Mouse (Mus musculus) midbrain, embryonic 16.5 days (tissue): ENCODE measurements around the gene Jmjd1c. TPM values are rescaled to one million over a fixed set of nuclear protein-coding genes. Genes with fewer than 3 reads are reported as not detected.

Experiments
- ATAC-seq: fragments of 200-750 bp; cut with Nextera tagmentation; 2 replicates; pipeline ENCODE4 v1.8.0; 2017; ENCODE audit warnings: moderate TSS enrichment
- H3K27ac ChIP-seq: fragments of 300-500 bp; sonication (generic); 2 replicates; pipeline ENCODE4 v1.5.1; 2014; ENCODE audit warnings: mild to moderate bottlenecking, low read length, mixed read lengths
- H3K27me3 ChIP-seq: fragments of 300-500 bp; sonication (generic); 2 replicates; pipeline ENCODE4 v1.6.1; 2014; ENCODE audit warnings: low read depth, low read length, mixed read lengths; ENCODE audit not compliant: control insufficient read depth, insufficient read depth
- H3K36me3 ChIP-seq: fragments of 300-500 bp; sonication (generic); 2 replicates; pipeline ENCODE4 v1.6.1; 2014; ENCODE audit warnings: mild to moderate bottlenecking, low read length, moderate library complexity, mixed read lengths; ENCODE audit not compliant: control insufficient read depth, insufficient read depth
- H3K4me1 ChIP-seq: fragments of 300-500 bp; sonication (generic); 2 replicates; pipeline ENCODE4 v1.6.1; 2014; ENCODE audit warnings: mild to moderate bottlenecking, low read length, mixed read lengths; ENCODE audit not compliant: control insufficient read depth, insufficient read depth
- H3K4me2 ChIP-seq: fragments of 300-500 bp; sonication (generic); 2 replicates; pipeline ENCODE4 v1.6.1; 2014; ENCODE audit warnings: mild to moderate bottlenecking, low read length, mixed read lengths
- H3K4me3 ChIP-seq: fragments of 300-500 bp; sonication (generic); 2 replicates; pipeline ENCODE4 v1.5.1; 2014; ENCODE audit warnings: low read depth, mild to moderate bottlenecking, low read length, moderate library complexity, mixed read lengths
- H3K9ac ChIP-seq: fragments of 300-500 bp; sonication (generic); 2 replicates; pipeline ENCODE4 v1.6.1; 2014; ENCODE audit warnings: low read depth, low read length, mixed read lengths
- H3K9me3 ChIP-seq: fragments of 300-500 bp; sonication (generic); replicated peaks from 2 replicates; pipeline ENCODE4 v1.6.1; 2014; ENCODE audit warnings: mild to moderate bottlenecking, low read length, mixed read lengths; ENCODE audit not compliant: control insufficient read depth, poor library complexity, severe bottlenecking
- WGBS: fragments of 180-500 bp; shearing (Covaris S2); extraction: QIAGEN DNeasy Blood & Tissue Kit; methylation state at CpG from one replicate; pipeline ENCODE4 v1.1.7; 2014; 5-methylcytosine and 5-hydroxymethylcytosine counted together
- polyA plus RNA-seq: library from polyadenylated mRNA; unstranded; fragments of >200 nt; fragmentation: Nextera tagmentation; extraction: Ambion mirVana; gene quantifications from 2 replicates; pipeline ENCODE4 v1.2.1, GENCODE M21; 2015

The Jmjd1c gene
- polyA plus RNA-seq, 1 experiment from 2014 or later = 41.7 TPM

GRCm38 (mm10) chr10:67113833-67114232 lies 17.9 kb downstream of the Jmjd1c start:
- H3K4me2 ChIP-seq = no peak overlapping the region
- H3K4me1 ChIP-seq = peaks cover 17% of the 10 kb centered on the region

GRCm38 (mm10) chr10:67115115-67115514 lies 19.2 kb downstream of the Jmjd1c start:
- H3K27me3 ChIP-seq = no peaks in the 10 kb centered on the region
- ATAC-seq = no peak
- peaks cover 21% of the 10 kb centered on the region for H3K4me1 ChIP-seq
- no peak overlapping the region for H3K4me3 ChIP-seq
- H3K9ac ChIP-seq = no peak overlapping the region
- no peak overlapping the region for H3K4me2 ChIP-seq
- no peaks in the 10 kb centered on the region for H3K36me3 ChIP-seq
- no peaks in the 10 kb centered on the region for H3K9me3 ChIP-seq
- 11% methylated on average over 6 of the region's 6 CpGs for WGBS
- no peak overlapping the region for H3K27ac ChIP-seq

More at GRCm38 (mm10) chr10:67113833-67114232, 17.9 kb downstream of the Jmjd1c start:
- H3K4me3 ChIP-seq = no peak overlapping the region
- ATAC-seq = no peak
- H3K36me3 ChIP-seq = no peaks in the 10 kb centered on the region
- no peak overlapping the region for H3K9ac ChIP-seq
- WGBS = 91% methylated on average over 11 of the region's 11 CpGs
- no peak overlapping the region for H3K27ac ChIP-seq
- no peaks in the 10 kb centered on the region for H3K9me3 ChIP-seq
- H3K27me3 ChIP-seq = no peaks in the 10 kb centered on the region

- Histone ChIP-seq H3K27ac (no peak overlapping the region), H3K9me3 (no peaks in the 10 kb centered on the region), H3K4me1 (peaks cover 22% of the 10 kb centered on the region), H3K27me3 (no peaks in the 10 kb centered on the region), H3K4me3 (no peak overlapping the region), H3K9ac (no peak overlapping the region), H3K36me3 (no peaks in the 10 kb centered on the region), H3K4me2 (no peak overlapping the region)
- 0 out of 2 replicates have a peak, but pooled peaks have one; percentile 12 for ATAC-seq
- 28% methylated on average over 5 of the region's 5 CpGs for WGBS
Measured at GRCm38 (mm10) chr10:67115666-67116091, 19.8 kb downstream of the Jmjd1c start.

GRCm38 (mm10) chr10:67116251-67116650 lies 20.3 kb downstream of the Jmjd1c start:
- H3K27ac ChIP-seq = 0 out of 2 replicates have a peak overlapping the region, but pooled peaks have one; percentile 53

GRCm38 (mm10) chr10:67119291-67119690 lies 23.4 kb downstream of the Jmjd1c start:
- Histone ChIP-seq H3K4me3 (no peak overlapping the region), H3K9ac (no peak overlapping the region), H3K4me1 (peaks cover 22% of the 10 kb centered on the region), H3K36me3 (no peaks in the 10 kb centered on the region), H3K27ac (no peak overlapping the region), H3K4me2 (no peak overlapping the region), H3K9me3 (no peaks in the 10 kb centered on the region), H3K27me3 (no peaks in the 10 kb centered on the region)
- no peak for ATAC-seq
- WGBS = 77% methylated on average over 7 of the region's 7 CpGs

More at GRCm38 (mm10) chr10:67116251-67116650, 20.3 kb downstream of the Jmjd1c start:
- H3K36me3 ChIP-seq = no peaks in the 10 kb centered on the region
- H3K4me3 ChIP-seq = no peak overlapping the region
- WGBS = 55% methylated on average over 8 of the region's 8 CpGs
- ATAC-seq = no peak
- H3K4me1 ChIP-seq = peaks cover 22% of the 10 kb centered on the region
- H3K4me2 ChIP-seq = no peak overlapping the region
- H3K9ac ChIP-seq = no peak overlapping the region
- no peaks in the 10 kb centered on the region for H3K27me3 ChIP-seq
- no peaks in the 10 kb centered on the region for H3K9me3 ChIP-seq

GRCm38 (mm10) chr10:67120180-67120579 lies 24.3 kb downstream of the Jmjd1c start:
- H3K9ac ChIP-seq = no peak overlapping the region
- H3K36me3 ChIP-seq = no peaks in the 10 kb centered on the region
- H3K4me1 ChIP-seq = peaks cover 19% of the 10 kb centered on the region
- H3K4me3 ChIP-seq = no peak overlapping the region
- no peaks in the 10 kb centered on the region for H3K9me3 ChIP-seq
- H3K27me3 ChIP-seq = no peaks in the 10 kb centered on the region
- no peak overlapping the region for H3K27ac ChIP-seq
- 68% methylated on average over 4 of the region's 4 CpGs for WGBS
- H3K4me2 ChIP-seq = no peak overlapping the region
- no peak for ATAC-seq

- Histone ChIP-seq H3K9ac (no peak overlapping the region), H3K4me1 (peaks cover 21% of the 10 kb centered on the region)
- 67% methylated on average over 2 of the region's 2 CpGs for WGBS
Measured at GRCm38 (mm10) chr10:67120640-67121039, 24.7 kb downstream of the Jmjd1c start.

GRCm38 (mm10) chr10:67123756-67124155 lies 27.8 kb downstream of the Jmjd1c start:
- WGBS = 46% methylated on average over 2 of the region's 2 CpGs
- H3K4me1 ChIP-seq = peaks cover 21% of the 10 kb centered on the region

More at GRCm38 (mm10) chr10:67120640-67121039, 24.7 kb downstream of the Jmjd1c start:
- Histone ChIP-seq H3K9me3 (no peaks in the 10 kb centered on the region), H3K27me3 (no peaks in the 10 kb centered on the region), H3K27ac (no peak overlapping the region), H3K4me3 (no peak overlapping the region), H3K36me3 (no peaks in the 10 kb centered on the region), H3K4me2 (no peak overlapping the region)
- ATAC-seq = no peak

GRCm38 (mm10) chr10:67124156-67124555 lies 28.2 kb downstream of the Jmjd1c start:
- 64% methylated on average over 4 of the region's 4 CpGs for WGBS
- H3K27ac ChIP-seq = no peak overlapping the region
- no peak for ATAC-seq
- peaks cover 18% of the 10 kb centered on the region for H3K4me1 ChIP-seq
- H3K4me2 ChIP-seq = no peak overlapping the region
- H3K9me3 ChIP-seq = no peaks in the 10 kb centered on the region
- H3K9ac ChIP-seq = no peak overlapping the region
- H3K36me3 ChIP-seq = no peaks in the 10 kb centered on the region
- no peak overlapping the region for H3K4me3 ChIP-seq
- no peaks in the 10 kb centered on the region for H3K27me3 ChIP-seq

More at GRCm38 (mm10) chr10:67123756-67124155, 27.8 kb downstream of the Jmjd1c start:
- Histone ChIP-seq H3K27me3 (no peaks in the 10 kb centered on the region), H3K4me2 (no peak overlapping the region), H3K4me3 (no peak overlapping the region), H3K9me3 (no peaks in the 10 kb centered on the region), H3K36me3 (no peaks in the 10 kb centered on the region), H3K9ac (no peak overlapping the region), H3K27ac (no peak overlapping the region)
- ATAC-seq = no peak
